Mouse (Mus musculus) MEL (cell line): ENCODE measurements around the gene Nup188. TPM values are rescaled to one million over a fixed set of nuclear protein-coding genes. Genes with fewer than 3 reads are reported as not detected.
A peak's percentile ranks its signal among the peaks of the same experiment; 100 is the strongest.

Experiments
- DNase-seq: peaks from one replicate; pipeline ENCODE4 v3.0.0; 2011; ENCODE audit warnings: low read depth, low spot score
- H3K27ac ChIP-seq: 2 replicates; pipeline ENCODE4 v1.5.1; 2012; ENCODE audit warnings: low read depth, mild to moderate bottlenecking, control low read depth, low read length, moderate library complexity; ENCODE audit not compliant: control insufficient read depth
- H3K27me3 ChIP-seq, 2 experiments: fragments of 150-350 bp in 1 of 2; sonication (generic) in 1 of 2; 2 replicates each; pipeline ENCODE4 v1.6.1; 2012; ENCODE audit warnings: low read length in 2 of 2, mild to moderate bottlenecking in 2 of 2, improper control_type of control experiment in 1 of 2, moderate library complexity in 1 of 2; ENCODE audit not compliant: insufficient read depth in 2 of 2, control insufficient read depth in 1 of 2
- H3K36me3 ChIP-seq, 2 experiments: 2 replicates each; pipeline ENCODE4 v1.6.1; 2012 to 2014; ENCODE audit warnings: low read length in 2 of 2, improper control_type of control experiment in 1 of 2, inconsistent platforms in 1 of 2, mild to moderate bottlenecking in 1 of 2; ENCODE audit not compliant: insufficient read depth in 2 of 2, control insufficient read depth in 1 of 2
- H3K4me1 ChIP-seq, 2 experiments: fragments of 150-350 bp in 1 of 2; sonication (generic) in 1 of 2; 2 replicates each; pipeline ENCODE4 v1.6.1; 2012; ENCODE audit warnings: low read length in 2 of 2, improper control_type of control experiment in 1 of 2, mild to moderate bottlenecking in 1 of 2; ENCODE audit not compliant: insufficient read depth in 2 of 2, control insufficient read depth in 1 of 2
- H3K4me3 ChIP-seq, 2 experiments: fragments of 150-350 bp in 1 of 2; sonication (generic) in 1 of 2; 2 replicates each; pipeline ENCODE4 v1.5.1; 2012; ENCODE audit warnings: low read depth in 2 of 2, low read length in 2 of 2, mild to moderate bottlenecking in 2 of 2, moderate library complexity in 2 of 2, control low read depth in 1 of 2, improper control_type of control experiment in 1 of 2; ENCODE audit not compliant: control insufficient read depth in 1 of 2, insufficient read depth in 1 of 2
- H3K79me2 ChIP-seq: 2 replicates; pipeline ENCODE4 v1.6.1; 2012; ENCODE audit warnings: mild to moderate bottlenecking, low read length, moderate library complexity; ENCODE audit not compliant: control insufficient read depth, poor library complexity, insufficient read depth
- H3K9ac ChIP-seq: 2 replicates; pipeline ENCODE4 v1.6.1; 2012; ENCODE audit warnings: low read depth, mild to moderate bottlenecking, control low read depth, low read length, moderate library complexity; ENCODE audit not compliant: control insufficient read depth, poor library complexity, severe bottlenecking
- H3K9me3 ChIP-seq: fragments of 150-350 bp; sonication (generic); replicated peaks from 2 replicates; pipeline ENCODE4 v1.6.1; 2012; ENCODE audit warnings: mild to moderate bottlenecking, low read length, improper control_type of control experiment, moderate library complexity; ENCODE audit not compliant: insufficient read depth
- BHLHE40 ChIP-seq: IDR thresholded peaks from 2 replicates; pipeline ENCODE4 v1.6.1; 2012; ENCODE audit warnings: low read depth, mild to moderate bottlenecking, inconsistent platforms, low read length, improper control_type of control experiment, borderline replicate concordance
- CHD1 ChIP-seq: IDR thresholded peaks from 2 replicates; pipeline ENCODE4 v1.6.1; 2012; ENCODE audit warnings: low read depth, mild to moderate bottlenecking, inconsistent platforms, low read length, improper control_type of control experiment
- CTCF ChIP-seq, 3 experiments: IDR thresholded peaks in 2 of 3; conservative IDR thresholded peaks in 1 of 3; 2 replicates each; pipeline ENCODE4 v1.5.1; 2011 to 2012; ENCODE audit warnings: low read length in 3 of 3, low read depth in 2 of 3, mild to moderate bottlenecking in 2 of 3, improper control_type of control experiment in 1 of 3, inconsistent platforms in 1 of 3, mixed read lengths in 1 of 3, moderate library complexity in 1 of 3; ENCODE audit not compliant: control insufficient read depth in 1 of 3, insufficient read depth in 1 of 3, poor library complexity in 1 of 3, severe bottlenecking in 1 of 3
- E2F4 ChIP-seq: IDR thresholded peaks from 2 replicates; pipeline ENCODE4 v1.6.1; 2011; ENCODE audit warnings: low read depth, low read length, improper control_type of control experiment, borderline replicate concordance
- ELF1 ChIP-seq: IDR thresholded peaks from 2 replicates; pipeline ENCODE4 v1.6.1; 2014; ENCODE audit warnings: low read depth, mild to moderate bottlenecking, inconsistent platforms, low read length, improper control_type of control experiment, moderate library complexity
- EP300 ChIP-seq, 2 experiments: IDR thresholded peaks; 2 replicates each; pipeline ENCODE4 v1.6.1; 2011; ENCODE audit warnings: improper control_type of control experiment in 2 of 2, low read length in 2 of 2, low read depth in 1 of 2, mild to moderate bottlenecking in 1 of 2
- ETS1 ChIP-seq: IDR thresholded peaks from 2 replicates; pipeline ENCODE4 v1.6.1; 2012; ENCODE audit warnings: low read depth, mild to moderate bottlenecking, inconsistent platforms, low read length, improper control_type of control experiment, moderate library complexity
- GATA1 ChIP-seq: IDR thresholded peaks from 2 replicates; pipeline ENCODE4 v1.6.1; 2011; ENCODE audit warnings: low read depth, low read length, improper control_type of control experiment
- JUND ChIP-seq: IDR thresholded peaks from 2 replicates; pipeline ENCODE4 v1.6.1; 2011; ENCODE audit warnings: low read depth, mild to moderate bottlenecking, improper control_type of control experiment, low read length
- MAX ChIP-seq: IDR thresholded peaks from 2 replicates; pipeline ENCODE4 v1.6.1; 2011; ENCODE audit warnings: low read length, improper control_type of control experiment
- MYC ChIP-seq: IDR thresholded peaks from 2 replicates; pipeline ENCODE4 v1.6.1; 2011; ENCODE audit warnings: low read depth, mild to moderate bottlenecking, low read length, improper control_type of control experiment, moderate library complexity
- RAD21 ChIP-seq: IDR thresholded peaks from 2 replicates; pipeline ENCODE4 v1.6.1; 2011; ENCODE audit warnings: mild to moderate bottlenecking, low read depth, low read length, improper control_type of control experiment
- SMC3 ChIP-seq: IDR thresholded peaks from 2 replicates; pipeline ENCODE4 v1.6.1; 2011; ENCODE audit warnings: low read depth, low read length, improper control_type of control experiment
- TBP ChIP-seq: IDR thresholded peaks from 2 replicates; pipeline ENCODE4 v1.8.0; 2011; ENCODE audit warnings: low read depth, low read length, improper control_type of control experiment
- ZNF384 ChIP-seq: IDR thresholded peaks from 2 replicates; pipeline ENCODE4 v1.6.1; 2012; ENCODE audit warnings: low read depth, mild to moderate bottlenecking, inconsistent platforms, low read length, improper control_type of control experiment
- polyA plus RNA-seq, 2 experiments: library from polyadenylated mRNA; stranded (reverse) in 1 of 2; unstranded in 1 of 2; fragments of >175 nt in 1 of 2; fragments of >200 nt in 1 of 2; gene quantifications; 2 replicates each; pipeline versions ENCODE4 v1.2.1 to v1.2.4; 2012; ENCODE audit warnings: low replicate concordance in 2 of 2, low read depth in 1 of 2; ENCODE audit not compliant: insufficient read length in 2 of 2, insufficient read depth in 1 of 2, missing spikeins in 1 of 2
- total RNA-seq: library from RNA; depleted of rRNA; stranded (reverse); fragments of 300-350 nt; gene quantifications from 2 replicates; pipeline ENCODE4 v1.2.3, GENCODE M21; 2012

Nup188 gene
- total and polyA plus RNA-seq, 3 experiments, result 58.6 to 119 TPM; not detected in 1

DNA sequence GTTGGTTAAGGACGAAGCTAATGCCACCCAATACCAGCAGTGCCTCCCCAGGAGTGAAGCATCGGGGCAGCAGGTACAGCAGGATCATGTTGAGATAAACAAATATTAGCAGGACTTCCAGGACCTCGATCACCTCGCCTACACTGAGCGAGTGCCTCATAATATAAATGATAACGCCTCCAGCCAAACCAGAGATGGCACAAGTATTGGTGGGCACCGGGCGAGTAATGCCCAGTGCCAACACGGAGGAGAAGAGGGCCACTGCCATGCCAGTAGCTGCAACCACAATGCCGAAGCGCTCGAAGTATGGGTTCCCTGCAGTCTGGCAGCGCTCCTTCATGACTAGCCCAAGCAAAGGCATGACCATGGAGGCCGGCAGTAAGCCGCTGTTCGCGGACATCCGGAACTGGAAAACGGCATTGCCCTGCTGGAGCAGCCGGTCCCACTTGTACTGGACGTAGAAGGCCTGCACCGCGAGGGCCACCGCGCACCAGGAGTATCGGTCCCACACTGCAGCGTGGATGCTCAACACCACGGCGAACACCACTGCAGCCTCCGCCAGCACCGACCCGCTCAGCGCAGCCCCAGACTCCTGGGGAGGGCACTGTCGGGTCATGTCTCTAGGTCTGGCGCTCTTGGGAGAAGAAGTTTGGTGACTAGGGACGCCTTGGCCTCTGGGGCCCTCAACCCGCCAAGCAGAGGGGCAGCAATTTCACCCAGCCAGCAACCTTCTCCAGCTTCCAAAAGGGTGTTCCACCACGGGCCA, 598 bp upstream of the Nup188 start:
- TF ChIP-seq JUND (no peak), CHD1 (0 out of 2 replicates have a peak, but pooled peaks have one; percentile 13)
- TF ChIP-seq, all 39 proteins: peak for 1
- H3K9me3 ChIP-seq, result no peaks in the 10 kb centered on the region
- H3K9ac ChIP-seq, result peak overlapping the region; percentile 85
- H3K79me2 ChIP-seq, result peaks cover 47% of the 10 kb centered on the region
- H3K36me3 ChIP-seq, result peaks cover 0 to 12% of the 10 kb centered on the region in 2 experiments; a peak in 3 of 4 replicates
- peak overlapping the region; percentile 18; the same call in 1 of the 2 replicates for H3K27ac ChIP-seq
- no peaks in the 10 kb centered on the region for H3K27me3 ChIP-seq
- peak overlapping the region; percentile 89 to 93 for H3K4me3 ChIP-seq
- peaks cover 0 to 14% of the 10 kb centered on the region in 2 experiments; a peak in 3 of 4 replicates for H3K4me1 ChIP-seq
- DNase-seq, result no peak

DNA sequence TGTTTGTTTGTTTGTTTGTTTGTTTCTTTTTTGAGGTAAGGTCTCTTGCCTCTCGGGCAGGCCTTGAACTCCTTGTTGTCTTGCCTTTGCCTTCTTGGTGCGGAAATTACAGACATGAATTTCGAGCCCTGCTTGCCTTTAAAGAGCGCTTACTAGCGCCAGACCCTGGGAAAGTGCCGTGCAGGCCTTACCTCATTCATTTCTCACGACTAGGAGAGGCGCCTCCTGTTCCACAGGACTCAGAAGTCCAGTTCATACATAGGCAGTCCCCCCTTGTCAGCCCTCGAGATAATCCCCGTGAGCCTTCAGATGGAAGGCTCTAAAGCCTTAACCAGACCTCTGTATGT, 803 bp downstream of the Nup188 start:
- Histone ChIP-seq H3K4me1 (peaks cover 0 to 14% of the 10 kb centered on the region in 2 experiments; a peak in 3 of 4 replicates), H3K27ac (peak overlapping the region; percentile 50), H3K27me3 (no peaks in the 10 kb centered on the region)

DNA sequence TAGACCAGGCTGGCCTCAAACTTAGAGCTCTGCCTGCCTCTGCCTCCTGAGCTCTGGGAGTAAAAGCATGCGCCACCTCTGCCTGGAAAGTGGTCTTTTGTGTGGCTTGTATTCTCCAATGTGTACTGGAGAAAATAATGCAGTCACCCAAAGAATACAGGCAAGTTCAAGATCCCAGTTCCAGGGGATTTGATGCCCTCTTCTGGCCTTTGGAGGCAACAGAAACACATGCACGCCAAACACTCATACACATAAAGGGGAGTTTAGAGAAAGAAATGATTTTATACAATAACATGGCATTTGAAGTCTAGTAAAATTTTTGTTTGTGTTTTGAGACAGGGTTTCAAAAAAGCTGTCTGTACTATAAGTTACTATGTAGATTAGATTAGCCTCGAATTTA, 13.3 kb downstream of the Nup188 start:
- Histone ChIP-seq H3K9ac (no peak overlapping the region), H3K4me1 (no peaks in the 10 kb centered on the region), H3K9me3 (no peaks in the 10 kb centered on the region), H3K4me3 (no peak overlapping the region), H3K79me2 (peaks cover 1% of the 10 kb centered on the region; the same call in 1 of the 2 replicates), H3K27me3 (no peaks in the 10 kb centered on the region), H3K27ac (no peak overlapping the region), H3K36me3 (peaks cover 0 to 49% of the 10 kb centered on the region in 2 experiments; a peak in 2 of 4 replicates)
- peak; percentile 24 for DNase-seq
- TF ChIP-seq CTCF (IDR thresholded peaks at IDR 0.05 in 2 of 3, conservative IDR thresholded peaks at IDR 0.05 in 1 of 3; ENCODE audit: control insufficient read depth in 1 of 3, insufficient read depth in 1 of 3, low read depth in 2 of 3, low read length in 3 of 3, poor library complexity in 1 of 3, severe bottlenecking in 1 of 3) (peak in 2 of 3 experiments; percentile 13 to 41; a peak in 2 of 6 replicates), E2F4 (no peak), RAD21 (peak; percentile 13), GATA1 (no peak), ELF1 (no peak), MAX (no peak), BHLHE40 (no peak), TBP (no peak), ZNF384 (no peak), EP300 (IDR thresholded peaks at IDR 0.05; ENCODE audit: low read depth in 1 of 2, low read length in 2 of 2) (no peak), SMC3 (peak; percentile 16; the same call in 1 of the 2 replicates), MYC (no peak)

More for the DNA sequence above, 803 bp downstream of the Nup188 start:
- TF ChIP-seq CTCF (IDR thresholded peaks at IDR 0.05 in 2 of 3, conservative IDR thresholded peaks at IDR 0.05 in 1 of 3; ENCODE audit: control insufficient read depth in 1 of 3, insufficient read depth in 1 of 3, low read depth in 2 of 3, low read length in 3 of 3, poor library complexity in 1 of 3, severe bottlenecking in 1 of 3), result peak in 2 of 3 experiments; percentile 18 to 31; a peak in 2 of 6 replicates
- TF ChIP-seq TBP, result no peak
- 0 out of 2 replicates have a peak, but pooled peaks have one; percentile 24 for TF ChIP-seq ETS1
- peaks cover 49% of the 10 kb centered on the region for H3K79me2 ChIP-seq
- H3K9me3 ChIP-seq, result no peaks in the 10 kb centered on the region
- peak overlapping the region; percentile 89 to 93 for H3K4me3 ChIP-seq
- peaks cover 0 to 12% of the 10 kb centered on the region in 2 experiments for H3K36me3 ChIP-seq
- peak overlapping the region; percentile 93 for H3K9ac ChIP-seq
- peak; percentile 71 for DNase-seq
